Mouse (Mus musculus): Measurements from ENCODE around the gene Hist1h4a. TPM values are rescaled to one million over a fixed set of nuclear protein-coding genes. Genes with fewer than 3 reads are reported as not detected.
A peak's percentile ranks its signal among the peaks of the same experiment; 100 is the strongest.

Hist1h4a gene
- 3.5 and 4.7 TPM in 2 replicates for polyA plus RNA-seq (2012; rRNA removed)

GRCm38 (mm10) chr13:23760972-23761864 lies at the start of gene Hist1h4a:
Hist1h4a (minus strand) TSS chr13:23761230.
- DNase-seq: peak; percentile 98 to 99
- Histone ChIP-seq H3K27ac (ENCODE audit: insufficient read depth, low read length) (peak within 1 kb of the TSS; percentile 79), H3K27me3 (ENCODE audit: control insufficient read depth, insufficient read depth, low read length) (no peaks in the 10 kb centered on the region), H3K4me1 (ENCODE audit: control insufficient read depth, insufficient read depth, low read length) (no peaks in the 10 kb centered on the region; the same call in 1 of the 2 replicates), H3K4me3 (replicated peaks; ENCODE audit: insufficient read depth, low read depth, low read length) (peak within 1 kb of the TSS; percentile 67)
- under 1% methylated on average over 66 of the region's 72 CpGs for WGBS
- peak; percentile 78; the same call in 1 of the 2 replicates for TF ChIP-seq POLR2A (IDR thresholded peaks at IDR 0.05; ENCODE audit: borderline replicate concordance, insufficient read depth, low read length)
- no peak for TF ChIP-seq CTCF (IDR thresholded peaks at IDR 0.05; ENCODE audit: borderline replicate concordance, insufficient read depth, low read depth, low read length)

GRCm38 (mm10) chr13:23806422-23807052 lies 45.5 kb upstream of the Hist1h4a start, which contains the start of gene Slc17a2:
Slc17a2 (plus strand) TSS chr13:23806993.
- H3K27ac ChIP-seq (ENCODE audit: insufficient read depth, low read length): no peak within 1 kb of the TSS
- no peak within 1 kb of the TSS for H3K4me3 ChIP-seq (replicated peaks; ENCODE audit: insufficient read depth, low read depth, low read length)
- no peak for DNase-seq
- no peak for TF ChIP-seq CTCF (IDR thresholded peaks at IDR 0.05; ENCODE audit: borderline replicate concordance, insufficient read depth, low read depth, low read length)
- TF ChIP-seq POLR2A (IDR thresholded peaks at IDR 0.05; ENCODE audit: borderline replicate concordance, insufficient read depth, low read length): no peak
- WGBS: 71% methylated on average over 15 of the region's 15 CpGs
- no peaks in the 10 kb centered on the region for H3K4me1 ChIP-seq (ENCODE audit: control insufficient read depth, insufficient read depth, low read length)
- H3K27me3 ChIP-seq (ENCODE audit: control insufficient read depth, insufficient read depth, low read length): no peaks in the 10 kb centered on the region

GRCm38 (mm10) chr13:23804532-23804931 lies 43.5 kb upstream of the Hist1h4a start:
- DNase-seq: no peak
- Histone ChIP-seq H3K4me3 (replicated peaks; ENCODE audit: insufficient read depth, low read depth, low read length) (no peak overlapping the region), H3K4me1 (ENCODE audit: control insufficient read depth, insufficient read depth, low read length) (no peaks in the 10 kb centered on the region), H3K27me3 (ENCODE audit: control insufficient read depth, insufficient read depth, low read length) (no peaks in the 10 kb centered on the region), H3K27ac (ENCODE audit: insufficient read depth, low read length) (no peak overlapping the region)
- TF ChIP-seq CTCF (IDR thresholded peaks at IDR 0.05; ENCODE audit: borderline replicate concordance, insufficient read depth, low read depth, low read length) (no peak), POLR2A (IDR thresholded peaks at IDR 0.05; ENCODE audit: borderline replicate concordance, insufficient read depth, low read length) (no peak)
- 84% methylated on average over 2 of the region's 2 CpGs for WGBS

GRCm38 (mm10) chr13:23799405-23799804 lies 38.4 kb upstream of the Hist1h4a start:
- Histone ChIP-seq H3K4me3 (replicated peaks; ENCODE audit: insufficient read depth, low read depth, low read length) (no peak overlapping the region), H3K4me1 (ENCODE audit: control insufficient read depth, insufficient read depth, low read length) (no peaks in the 10 kb centered on the region), H3K27ac (ENCODE audit: insufficient read depth, low read length) (no peak overlapping the region), H3K27me3 (ENCODE audit: control insufficient read depth, insufficient read depth, low read length) (no peaks in the 10 kb centered on the region)
- 82% methylated on average over 5 of the region's 5 CpGs for WGBS
- no peak for DNase-seq
- TF ChIP-seq POLR2A (IDR thresholded peaks at IDR 0.05; ENCODE audit: borderline replicate concordance, insufficient read depth, low read length) (no peak), CTCF (IDR thresholded peaks at IDR 0.05; ENCODE audit: borderline replicate concordance, insufficient read depth, low read depth, low read length) (no peak)

- Histone ChIP-seq H3K4me1 (ENCODE audit: control insufficient read depth, insufficient read depth, low read length) (no peaks in the 10 kb centered on the region), H3K27me3 (ENCODE audit: control insufficient read depth, insufficient read depth, low read length) (no peaks in the 10 kb centered on the region), H3K27ac (ENCODE audit: insufficient read depth, low read length) (no peak overlapping the region), H3K4me3 (replicated peaks; ENCODE audit: insufficient read depth, low read depth, low read length) (no peak overlapping the region)
- peak; percentile 12 to 18 for DNase-seq
- WGBS: 51% methylated on average over 2 of the region's 2 CpGs
- TF ChIP-seq POLR2A (IDR thresholded peaks at IDR 0.05; ENCODE audit: borderline replicate concordance, insufficient read depth, low read length) (no peak), CTCF (IDR thresholded peaks at IDR 0.05; ENCODE audit: borderline replicate concordance, insufficient read depth, low read depth, low read length) (peak; percentile 29; the same call in 1 of the 2 replicates)
These were observed 31.5 kb upstream of the Hist1h4a start for GRCm38 (mm10) chr13:23792520-23792919.

- WGBS: 88% methylated on average over 4 of the region's 4 CpGs
- no peak for TF ChIP-seq POLR2A (IDR thresholded peaks at IDR 0.05; ENCODE audit: borderline replicate concordance, insufficient read depth, low read length)
- no peak for TF ChIP-seq CTCF (IDR thresholded peaks at IDR 0.05; ENCODE audit: borderline replicate concordance, insufficient read depth, low read depth, low read length)
- no peak overlapping the region for H3K27ac ChIP-seq (ENCODE audit: insufficient read depth, low read length)
- H3K27me3 ChIP-seq (ENCODE audit: control insufficient read depth, insufficient read depth, low read length): no peaks in the 10 kb centered on the region
- H3K4me3 ChIP-seq (replicated peaks; ENCODE audit: insufficient read depth, low read depth, low read length): no peak overlapping the region
- DNase-seq: no peak
- H3K4me1 ChIP-seq (ENCODE audit: control insufficient read depth, insufficient read depth, low read length): no peaks in the 10 kb centered on the region
These were observed 18.0 kb upstream of the Hist1h4a start for GRCm38 (mm10) chr13:23779025-23779424.

GRCm38 (mm10) chr13:23778339-23778738 lies 17.3 kb upstream of the Hist1h4a start:
- TF ChIP-seq POLR2A (IDR thresholded peaks at IDR 0.05; ENCODE audit: borderline replicate concordance, insufficient read depth, low read length): no peak
- no peak for TF ChIP-seq CTCF (IDR thresholded peaks at IDR 0.05; ENCODE audit: borderline replicate concordance, insufficient read depth, low read depth, low read length)
- Histone ChIP-seq H3K4me1 (ENCODE audit: control insufficient read depth, insufficient read depth, low read length) (no peaks in the 10 kb centered on the region), H3K27me3 (ENCODE audit: control insufficient read depth, insufficient read depth, low read length) (no peaks in the 10 kb centered on the region), H3K27ac (ENCODE audit: insufficient read depth, low read length) (no peak overlapping the region), H3K4me3 (replicated peaks; ENCODE audit: insufficient read depth, low read depth, low read length) (no peak overlapping the region)
- 95% methylated on average over 7 of the region's 7 CpGs for whole genome bisulfite sequencing
- no peak for DNase-seq
